ENCODE assay signal across 8 mouse cellular contexts in the genomic region with DNA sequence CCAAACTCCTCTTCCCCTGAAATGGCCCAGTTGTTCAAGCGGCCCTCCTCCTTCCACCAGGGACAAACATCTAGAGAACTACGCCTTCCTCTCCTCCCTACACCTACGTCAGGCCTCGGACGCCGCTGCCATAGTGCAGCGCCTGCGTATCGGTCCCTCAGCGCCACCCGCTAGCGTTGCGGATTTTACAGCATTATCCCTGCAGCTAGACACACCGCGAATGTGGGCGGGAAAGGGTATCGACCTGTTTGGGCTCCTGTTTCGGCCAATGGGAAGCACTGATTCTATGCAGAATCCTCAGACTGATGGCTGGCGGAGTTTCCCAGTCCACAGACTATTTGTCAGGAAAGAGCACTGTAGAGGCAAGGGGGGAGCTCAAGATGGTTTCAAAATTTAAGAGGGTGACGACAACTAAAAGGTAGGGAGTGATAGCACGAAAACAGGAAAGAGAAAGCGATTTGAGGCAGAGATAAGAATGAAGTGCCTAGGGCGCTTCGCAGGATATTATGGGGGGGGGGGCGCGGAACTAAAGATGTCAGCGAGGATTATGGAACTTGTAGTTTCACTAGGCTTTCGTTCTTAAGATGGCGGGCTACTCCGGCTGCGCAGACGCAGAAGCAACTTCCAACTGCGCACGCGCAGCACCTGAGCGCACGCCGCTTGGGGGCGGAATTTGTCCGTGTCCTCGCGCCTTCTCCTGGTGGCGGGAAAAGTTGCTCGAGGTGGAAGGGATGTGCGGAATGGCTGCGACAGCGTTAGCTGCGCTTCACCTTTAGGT. TPM values are rescaled to one million over a fixed set of nuclear protein-coding genes. Genes with fewer than 3 reads are reported as not detected.
A peak's percentile ranks its signal among the peaks of the same experiment; 100 is the strongest.
DNase-seq lines count a peak whose midpoint lies in the region; ATAC-seq lines count a peak whose summit lies in the region.

A gene (minus strand): TSS at position 505 of the 778 bp plus-strand sequence.
A gene (plus strand): TSS at position 648 of the 778 bp plus-strand sequence.

- DNase-seq in R1 (ENCODE audit: low read depth, low spot score), result peak; percentile 96
- DNase-seq in cerebellum, postnatal 25 days, result peak; percentile 98
- peak; percentile 89 to 95 for DNase-seq in frontal cortex, postnatal 25 days (ENCODE audit: low spot score in 2 of 2)
- DNase-seq in left cerebral cortex, adult 11 months (ENCODE audit: low spot score), result peak; percentile 92
- peak; percentile 97 for DNase-seq in lung, postnatal 4 days
- DNase-seq in retina, postnatal 7 days (ENCODE audit: low read depth, low spot score), result peak; percentile 96
- peak; percentile 93 for DNase-seq in urinary bladder, adult 2 months (ENCODE audit: low spot score)

- peak within 1 kb of the TSS; percentile 79 for H3K4me2 ChIP-seq in hindbrain, embryonic 15.5 days

- H3K27me3 ChIP-seq in hindbrain, embryonic 15.5 days, result no peaks in the 10 kb centered on the region; the same call in 1 of the 2 replicates

- H3K4me1 ChIP-seq in hindbrain, embryonic 15.5 days (replicated peaks), result peaks cover 37% of the 10 kb centered on the region

- under 1% methylated on average over 48 of the region's 48 CpGs for WGBS in hindbrain, embryonic 15.5 days

- H3K27ac ChIP-seq in hindbrain, embryonic 15.5 days (replicated peaks), result peak within 1 kb of the TSS; percentile 99

- peaks cover 10% of the 10 kb centered on the region for H3K36me3 ChIP-seq in hindbrain, embryonic 15.5 days

- peak within 1 kb of the TSS; percentile 93 for H3K9ac ChIP-seq in hindbrain, embryonic 15.5 days

- ATAC-seq in hindbrain, embryonic 15.5 days (ENCODE audit: low FRiP score, low read depth), result peak; percentile 73

- H3K4me3 ChIP-seq in hindbrain, embryonic 15.5 days, result peak within 1 kb of the TSS; percentile 77

- H3K9me3 ChIP-seq in hindbrain, embryonic 15.5 days, result no peaks in the 10 kb centered on the region

RNA-seq across cellular contexts. Expression of the first gene that starts in this region (rescaled TPM):
- polyA plus RNA-seq in hindbrain, embryonic 15.5 days (2015; fragmentation: Nextera tagmentation; extraction: Ambion mirVana), result 9.7 and 11.0 TPM in 2 replicates
- polyA plus RNA-seq in urinary bladder, adult 2 months (2012; rRNA removed), result 33.9 and 39.3 TPM in 2 replicates

RNA-seq across cellular contexts. Expression of the second gene that starts in this region (rescaled TPM):
- polyA plus RNA-seq in hindbrain, embryonic 15.5 days (2015; fragmentation: Nextera tagmentation; extraction: Ambion mirVana), result 11.9 and 12.8 TPM in 2 replicates
- polyA plus RNA-seq in urinary bladder, adult 2 months (2012; rRNA removed), result 3.3 and 5.0 TPM in 2 replicates

Comparison
In these comparisons a context has a peak if more than half of its experiments do, and no peak if none do; other contexts are left out.
1. Peak in every context shown above with its lines: DNase-seq, ATAC-seq, H3K4me3 ChIP-seq and H3K27ac ChIP-seq.